Mouse (Mus musculus) liver, embryonic 11.5 days (tissue): ENCODE measurements around the gene Spint1. TPM values are rescaled to one million over a fixed set of nuclear protein-coding genes. Genes with fewer than 3 reads are reported as not detected.

Experiments
- ATAC-seq: fragments of 200-750 bp; cut with Nextera tagmentation; replicated peaks from 2 replicates; pipeline ENCODE4 v1.8.0; 2017; ENCODE audit warnings: moderate number of reproducible peaks, mild to moderate bottlenecking, moderate TSS enrichment, moderate library complexity; ENCODE audit not compliant: low FRiP score
- DNase-seq: peaks from one replicate; pipeline ENCODE4 v3.0.0-alpha.2; 2017; ENCODE audit warnings: low spot score
- H3K27ac ChIP-seq: fragments of 300-500 bp; sonication (generic); 2 replicates; pipeline ENCODE4 v1.5.1; 2014; ENCODE audit warnings: mild to moderate bottlenecking, low read depth, low read length, control low read depth
- H3K27me3 ChIP-seq: fragments of 300-500 bp; sonication (generic); replicated peaks from 2 replicates; pipeline ENCODE4 v1.6.1; 2014; ENCODE audit warnings: low read length, mixed read lengths; ENCODE audit not compliant: control insufficient read depth, insufficient read depth
- H3K36me3 ChIP-seq: fragments of 300-500 bp; sonication (generic); 2 replicates; pipeline ENCODE4 v1.6.1; 2014; ENCODE audit warnings: mild to moderate bottlenecking, low read length, moderate library complexity, mixed read lengths; ENCODE audit not compliant: control insufficient read depth, insufficient read depth
- H3K4me1 ChIP-seq: fragments of 300-500 bp; sonication (generic); replicated peaks from 2 replicates; pipeline ENCODE4 v1.6.1; 2014; ENCODE audit warnings: low read length, mixed read lengths; ENCODE audit not compliant: control insufficient read depth, insufficient read depth
- H3K4me2 ChIP-seq: fragments of 300-500 bp; sonication (generic); 2 replicates; pipeline ENCODE4 v1.6.1; 2014; ENCODE audit warnings: mild to moderate bottlenecking, control low read depth, moderate library complexity
- H3K4me3 ChIP-seq: fragments of 300-500 bp; sonication (generic); 2 replicates; pipeline ENCODE4 v1.5.1; 2014; ENCODE audit warnings: low read depth, low read length, control low read depth
- H3K9ac ChIP-seq: fragments of 300-500 bp; sonication (generic); 2 replicates; pipeline ENCODE4 v1.6.1; 2014; ENCODE audit warnings: low read depth, low read length, control low read depth
- H3K9me3 ChIP-seq: fragments of 300-500 bp; sonication (generic); 2 replicates; pipeline ENCODE4 v1.6.1; 2016; ENCODE audit warnings: low read length, inconsistent platforms, mixed read lengths; ENCODE audit not compliant: control insufficient read depth
- WGBS: fragments of 180-500 bp; shearing (Covaris S2); extraction: QIAGEN DNeasy Blood & Tissue Kit; methylation state at CpG from one replicate; pipeline ENCODE4 v1.1.7; 2014; 5-methylcytosine and 5-hydroxymethylcytosine counted together
- polyA plus RNA-seq: library from polyadenylated mRNA; unstranded; fragments of >200 nt; fragmentation: Nextera tagmentation; extraction: Ambion mirVana; gene quantifications from 2 replicates; pipeline ENCODE4 v1.2.1, GENCODE M21; 2014

Spint1 gene
- polyA plus RNA-seq, 1 experiment from 2014 or later: 2.3 TPM

GRCm38 (mm10) chr2:119238671-119239070 is 1.5 kb downstream of the Spint1 start:
- Histone ChIP-seq H3K27me3 (peaks cover 51% of the 10 kb centered on the region), H3K4me3 (no peak overlapping the region)

GRCm38 (mm10) chr2:119240075-119240818 is 3.1 kb downstream of the Spint1 start:
- Histone ChIP-seq H3K9me3 (no peaks in the 10 kb centered on the region), H3K4me1 (peaks cover 10% of the 10 kb centered on the region), H3K4me3 (no peak overlapping the region), H3K4me2 (no peak overlapping the region), H3K27me3 (peaks cover 48% of the 10 kb centered on the region), H3K36me3 (no peaks in the 10 kb centered on the region), H3K9ac (no peak overlapping the region), H3K27ac (no peak overlapping the region)
- DNase-seq: no peak
- ATAC-seq: no peak
- WGBS: 57% methylated on average over 4 of the region's 4 CpGs

More at GRCm38 (mm10) chr2:119238671-119239070, 1.5 kb downstream of the Spint1 start:
- no peak overlapping the region for H3K9ac ChIP-seq
- no peak overlapping the region for H3K27ac ChIP-seq
- no peaks in the 10 kb centered on the region for H3K36me3 ChIP-seq
- DNase-seq (no peak), ATAC-seq (no peak)
- H3K4me1 ChIP-seq: peaks cover 10% of the 10 kb centered on the region
- WGBS: 74% methylated on average over 2 of the region's 2 CpGs
- H3K9me3 ChIP-seq: no peaks in the 10 kb centered on the region
- H3K4me2 ChIP-seq: no peak overlapping the region

- H3K9me3 ChIP-seq: no peaks in the 10 kb centered on the region
- ATAC-seq (no peak), DNase-seq (no peak)
- no peak overlapping the region for H3K27ac ChIP-seq
- no peak overlapping the region for H3K9ac ChIP-seq
- no peak overlapping the region for H3K4me2 ChIP-seq
- no peak overlapping the region for H3K4me3 ChIP-seq
- H3K36me3 ChIP-seq: no peaks in the 10 kb centered on the region
- peaks cover 10% of the 10 kb centered on the region for H3K4me1 ChIP-seq
- WGBS: 80% methylated on average over 4 of the region's 4 CpGs
- peaks cover 43% of the 10 kb centered on the region for H3K27me3 ChIP-seq
Observed at GRCm38 (mm10) chr2:119240819-119241186, 3.6 kb downstream of the Spint1 start.

- 76% methylated on average over 9 of the region's 9 CpGs for WGBS
- peaks cover 3% of the 10 kb centered on the region; the same call in 1 of the 2 replicates for H3K4me1 ChIP-seq
Observed at GRCm38 (mm10) chr2:119242548-119242947, 5.4 kb downstream of the Spint1 start.

GRCm38 (mm10) chr2:119245246-119245645 is 8.1 kb downstream of the Spint1 start:
- H3K36me3 ChIP-seq: no peaks in the 10 kb centered on the region
- no peaks in the 10 kb centered on the region for H3K9me3 ChIP-seq
- no peak overlapping the region for H3K4me3 ChIP-seq
- no peaks in the 10 kb centered on the region for H3K4me1 ChIP-seq
- ATAC-seq: no peak
- no peak overlapping the region for H3K27ac ChIP-seq
- no peak for DNase-seq
- WGBS: 61% methylated on average over 7 of the region's 7 CpGs
- H3K27me3 ChIP-seq: 0 out of 2 replicates have a peak, but pooled peaks cover under 1% of the 10 kb centered on the region
- H3K4me2 ChIP-seq: no peak overlapping the region
- H3K9ac ChIP-seq: no peak overlapping the region

More at GRCm38 (mm10) chr2:119242548-119242947, 5.4 kb downstream of the Spint1 start:
- Histone ChIP-seq H3K9me3 (no peaks in the 10 kb centered on the region), H3K9ac (no peak overlapping the region), H3K4me3 (no peak overlapping the region), H3K4me2 (no peak overlapping the region), H3K27me3 (peaks cover 25% of the 10 kb centered on the region), H3K27ac (no peak overlapping the region), H3K36me3 (no peaks in the 10 kb centered on the region)
- DNase-seq (no peak), ATAC-seq (no peak)

- Histone ChIP-seq H3K4me1 (peaks cover 3% of the 10 kb centered on the region; the same call in 1 of the 2 replicates), H3K9ac (no peak overlapping the region), H3K27me3 (no peaks in the 10 kb centered on the region), H3K4me2 (no peak overlapping the region), H3K36me3 (no peaks in the 10 kb centered on the region), H3K4me3 (no peak overlapping the region), H3K9me3 (no peaks in the 10 kb centered on the region), H3K27ac (no peak overlapping the region)
- 83% methylated on average over 9 of the region's 9 CpGs for WGBS
- ATAC-seq (no peak), DNase-seq (no peak)
Observed at GRCm38 (mm10) chr2:119247904-119248303, 10.7 kb downstream of the Spint1 start.

- Histone ChIP-seq H3K4me3 (no peak overlapping the region), H3K27me3 (no peaks in the 10 kb centered on the region; the same call in 1 of the 2 replicates), H3K4me2 (no peak overlapping the region), H3K27ac (no peak overlapping the region), H3K9me3 (no peaks in the 10 kb centered on the region), H3K36me3 (no peaks in the 10 kb centered on the region), H3K4me1 (peaks cover 3% of the 10 kb centered on the region; the same call in 1 of the 2 replicates), H3K9ac (no peak overlapping the region)
- 63% methylated on average over 4 of the region's 4 CpGs for WGBS
- DNase-seq (no peak), ATAC-seq (no peak)
Observed at GRCm38 (mm10) chr2:119249592-119250061, 12.5 kb downstream of the Spint1 start.

- Histone ChIP-seq H3K4me3 (no peak overlapping the region), H3K4me2 (peak overlapping the region; percentile 41; the same call in 1 of the 2 replicates), H3K4me1 (peaks cover 3% of the 10 kb centered on the region; the same call in 1 of the 2 replicates), H3K36me3 (no peaks in the 10 kb centered on the region), H3K9me3 (no peaks in the 10 kb centered on the region), H3K27me3 (peaks cover 5% of the 10 kb centered on the region), H3K27ac (no peak overlapping the region), H3K9ac (no peak overlapping the region)
- 64% methylated on average over 5 of the region's 5 CpGs for WGBS
- DNase-seq: no peak
- no peak for ATAC-seq
Observed at GRCm38 (mm10) chr2:119250377-119250776, 13.2 kb downstream of the Spint1 start.
